Mouse (Mus musculus) forebrain, postnatal 0 days (tissue): ENCODE measurements around the gene Klf12. TPM values are rescaled to one million over a fixed set of nuclear protein-coding genes. Genes with fewer than 3 reads are reported as not detected.

Experiments
- ATAC-seq: fragments of 200-750 bp; cut with Nextera tagmentation; 2 replicates; pipeline ENCODE4 v1.8.0; 2017; ENCODE audit warnings: mild to moderate bottlenecking, moderate library complexity
- DNase-seq: peaks from one replicate; pipeline ENCODE4 v3.0.0-alpha.2; 2015
- H3K27ac ChIP-seq: fragments of 300-500 bp; sonication (generic); 2 replicates; pipeline ENCODE4 v1.5.1; 2014; ENCODE audit warnings: low read depth, mild to moderate bottlenecking, antibody characterized with exemption, low read length, moderate library complexity, mixed read lengths
- H3K27me3 ChIP-seq: fragments of 300-500 bp; sonication (generic); 2 replicates; pipeline ENCODE4 v1.6.1; 2014; ENCODE audit warnings: mild to moderate bottlenecking, low read length, mixed read lengths; ENCODE audit not compliant: insufficient read depth
- H3K36me3 ChIP-seq: fragments of 300-500 bp; sonication (generic); 2 replicates; pipeline ENCODE4 v1.6.1; 2014; ENCODE audit warnings: mild to moderate bottlenecking, moderate library complexity; ENCODE audit not compliant: insufficient read depth
- H3K4me1 ChIP-seq: fragments of 300-500 bp; sonication (generic); 2 replicates; pipeline ENCODE4 v1.6.1; 2014; ENCODE audit warnings: antibody characterized with exemption; ENCODE audit not compliant: insufficient read depth
- H3K4me2 ChIP-seq: fragments of 300-500 bp; sonication (generic); 2 replicates; pipeline ENCODE4 v1.6.1; 2014; ENCODE audit warnings: low read depth, mild to moderate bottlenecking, moderate library complexity
- H3K4me3 ChIP-seq: fragments of 300-500 bp; sonication (generic); 2 replicates; pipeline ENCODE4 v1.5.1; 2014; ENCODE audit warnings: low read depth, low read length, mixed read lengths
- H3K9ac ChIP-seq: fragments of 300-500 bp; sonication (generic); 2 replicates; pipeline ENCODE4 v1.6.1; 2014; ENCODE audit warnings: mild to moderate bottlenecking
- H3K9me3 ChIP-seq: fragments of 300-500 bp; sonication (generic); 2 replicates; pipeline ENCODE4 v1.6.1; 2016; ENCODE audit warnings: low read length
- CTCF ChIP-seq: sonication (generic); IDR thresholded peaks from 2 replicates; pipeline ENCODE4 v1.5.1; 2016; ENCODE audit warnings: antibody characterized with exemption, control low read depth, low read depth
- WGBS: fragments of 180-500 bp; shearing (Covaris S2); extraction: QIAGEN DNeasy Blood & Tissue Kit; methylation state at CpG from one replicate; pipeline ENCODE4 v1.1.7; 2014; 5-methylcytosine and 5-hydroxymethylcytosine counted together
- polyA plus RNA-seq: library from polyadenylated mRNA; unstranded; fragments of >200 nt; fragmentation: Nextera tagmentation; extraction: Ambion mirVana; gene quantifications from 2 replicates; pipeline ENCODE4 v1.2.1, GENCODE M21; 2015
- total RNA-seq: library from RNA; depleted of rRNA; stranded (reverse); fragments of >200 nt; gene quantifications from 2 replicates; pipeline ENCODE4 v1.2.3, GENCODE M21; 2014

Gene Klf12
- total and polyA plus RNA-seq, 2 experiments from 2014 or later = 24.4 to 47.9 TPM

- TF ChIP-seq CTCF = no peak
- no peaks in the 10 kb centered on the region for H3K4me1 ChIP-seq
- no peaks in the 10 kb centered on the region for H3K27me3 ChIP-seq
- peak overlapping the region; percentile 91; the same call in 1 of the 2 replicates for H3K9ac ChIP-seq
- H3K36me3 ChIP-seq = no peaks in the 10 kb centered on the region
- peak; percentile 26 for DNase-seq
- peak overlapping the region; percentile 65 for H3K4me3 ChIP-seq
- no peaks in the 10 kb centered on the region for H3K9me3 ChIP-seq
- 1% methylated on average over 7 of the region's 7 CpGs for WGBS
- H3K4me2 ChIP-seq = peak overlapping the region; percentile 98
- H3K27ac ChIP-seq = no peak overlapping the region
- no peak for ATAC-seq
Measured at GRCm38 (mm10) chr14:100282651-100283050, 1.8 kb downstream of the Klf12 start.

DNA sequence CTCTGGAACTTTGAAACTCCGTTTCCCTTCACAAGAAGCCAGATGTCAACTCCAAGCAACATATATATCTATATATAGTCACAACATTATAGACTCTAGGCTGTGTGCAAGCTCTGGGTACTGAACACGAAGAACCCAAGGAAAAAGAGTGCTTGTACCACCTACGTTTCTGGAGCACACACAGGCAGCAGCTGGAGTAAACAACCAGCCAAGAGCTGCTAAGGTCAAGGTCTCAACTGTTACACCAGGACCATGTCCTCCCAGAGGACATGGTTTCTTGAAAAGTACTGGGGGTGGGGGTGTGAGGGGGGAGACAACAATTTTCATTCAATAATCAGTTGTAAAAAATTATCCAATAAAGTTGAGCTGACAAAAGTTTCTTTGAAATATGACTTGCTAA, 2.7 kb downstream of the Klf12 start:
- ATAC-seq = no peak
- Histone ChIP-seq H3K4me2 (0 out of 2 replicates have a peak overlapping the region, but pooled peaks have one; percentile 13), H3K4me3 (no peak overlapping the region)

DNA sequence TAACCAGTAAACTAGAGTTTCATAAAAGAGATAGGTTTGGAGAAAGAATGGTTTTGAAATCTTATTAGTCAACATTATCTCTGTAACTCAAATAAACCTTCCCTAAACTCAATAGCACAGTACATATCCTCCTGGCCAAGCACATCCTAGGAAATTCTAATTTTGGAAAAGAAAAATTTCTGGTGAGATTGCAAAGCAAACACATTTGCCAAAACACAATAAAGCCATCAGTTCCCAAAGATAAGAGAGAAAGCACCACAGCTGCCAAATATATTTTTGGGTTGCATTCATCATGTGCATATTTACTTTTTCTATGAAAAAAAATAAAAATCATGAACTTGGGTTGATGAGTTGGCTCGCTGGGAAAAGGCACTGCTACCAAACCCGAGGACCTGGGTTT, 10.3 kb downstream of the Klf12 start:
- Histone ChIP-seq H3K9me3 (no peaks in the 10 kb centered on the region), H3K4me1 (no peaks in the 10 kb centered on the region), H3K27ac (no peak overlapping the region), H3K4me3 (no peak overlapping the region), H3K27me3 (no peaks in the 10 kb centered on the region), H3K4me2 (no peak overlapping the region), H3K36me3 (no peaks in the 10 kb centered on the region; the same call in 1 of the 2 replicates), H3K9ac (no peak overlapping the region)
- DNase-seq = no peak
- ATAC-seq = no peak
- WGBS = 86% methylated on average over 2 of the region's 2 CpGs
- no peak for TF ChIP-seq CTCF

More for the DNA sequence above, 2.7 kb downstream of the Klf12 start:
- WGBS = 40% methylated on average over 3 of the region's 3 CpGs
- DNase-seq = no peak
- Histone ChIP-seq H3K9me3 (no peaks in the 10 kb centered on the region), H3K9ac (no peak overlapping the region), H3K27me3 (no peaks in the 10 kb centered on the region), H3K36me3 (no peaks in the 10 kb centered on the region), H3K4me1 (no peaks in the 10 kb centered on the region), H3K27ac (no peak overlapping the region)
- TF ChIP-seq CTCF = no peak

- Histone ChIP-seq H3K4me1 (no peaks in the 10 kb centered on the region), H3K4me3 (no peak overlapping the region), H3K9me3 (no peaks in the 10 kb centered on the region), H3K4me2 (no peak overlapping the region), H3K9ac (no peak overlapping the region), H3K36me3 (no peaks in the 10 kb centered on the region), H3K27ac (no peak overlapping the region), H3K27me3 (no peaks in the 10 kb centered on the region)
- 83% methylated on average over 4 of the region's 4 CpGs for WGBS
- ATAC-seq (no peak), DNase-seq (no peak)
- no peak for TF ChIP-seq CTCF
Measured at GRCm38 (mm10) chr14:100260531-100260930, 23.9 kb downstream of the Klf12 start.

- no peaks in the 10 kb centered on the region for H3K36me3 ChIP-seq
Measured at GRCm38 (mm10) chr14:100243046-100243445, 41.4 kb downstream of the Klf12 start.

DNA sequence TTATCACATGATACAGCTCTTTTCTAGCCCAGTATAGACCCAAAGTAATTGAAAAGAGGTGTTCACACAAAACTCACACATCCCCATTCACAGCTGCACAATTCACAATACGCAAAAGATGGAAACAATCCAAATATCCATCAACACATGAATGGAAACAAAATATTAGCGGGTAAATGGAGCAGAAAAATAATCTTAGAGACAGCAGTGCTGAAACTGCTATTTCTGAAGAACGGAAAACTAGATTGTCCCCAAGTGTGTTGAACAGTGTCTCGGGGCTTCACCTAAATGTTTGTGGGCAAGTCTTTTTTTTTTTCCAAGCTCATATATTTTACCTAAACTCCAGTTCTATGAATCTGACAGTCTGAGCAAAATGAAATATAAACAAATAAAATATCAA, 44.6 kb downstream of the Klf12 start:
- no peak for TF ChIP-seq CTCF
- H3K4me2 ChIP-seq = no peak overlapping the region
- H3K9ac ChIP-seq = no peak overlapping the region
- no peaks in the 10 kb centered on the region for H3K27me3 ChIP-seq
- no peaks in the 10 kb centered on the region for H3K36me3 ChIP-seq
- no peaks in the 10 kb centered on the region for H3K9me3 ChIP-seq
- no peak overlapping the region for H3K4me3 ChIP-seq
- 53% methylated on average over 4 of the region's 4 CpGs for WGBS
- no peaks in the 10 kb centered on the region for H3K4me1 ChIP-seq
- H3K27ac ChIP-seq = no peak overlapping the region
- no peak for ATAC-seq
- no peak for DNase-seq

More at GRCm38 (mm10) chr14:100243046-100243445, 41.4 kb downstream of the Klf12 start:
- ATAC-seq (no peak), DNase-seq (no peak)
- WGBS = 81% methylated on average over 5 of the region's 5 CpGs
- Histone ChIP-seq H3K9ac (no peak overlapping the region), H3K4me1 (no peaks in the 10 kb centered on the region), H3K4me2 (no peak overlapping the region), H3K27ac (no peak overlapping the region), H3K4me3 (no peak overlapping the region), H3K27me3 (no peaks in the 10 kb centered on the region), H3K9me3 (no peaks in the 10 kb centered on the region)
- TF ChIP-seq CTCF = no peak

- Histone ChIP-seq H3K9me3 (no peaks in the 10 kb centered on the region), H3K4me2 (no peak overlapping the region), H3K36me3 (no peaks in the 10 kb centered on the region), H3K27ac (no peak overlapping the region), H3K4me1 (no peaks in the 10 kb centered on the region), H3K4me3 (no peak overlapping the region), H3K9ac (no peak overlapping the region), H3K27me3 (no peaks in the 10 kb centered on the region)
- WGBS = 80% methylated on average over 7 of the region's 7 CpGs
- DNase-seq = no peak
- no peak for ATAC-seq
- TF ChIP-seq CTCF = no peak
Measured at GRCm38 (mm10) chr14:100236757-100237156, 47.7 kb downstream of the Klf12 start.

DNA sequence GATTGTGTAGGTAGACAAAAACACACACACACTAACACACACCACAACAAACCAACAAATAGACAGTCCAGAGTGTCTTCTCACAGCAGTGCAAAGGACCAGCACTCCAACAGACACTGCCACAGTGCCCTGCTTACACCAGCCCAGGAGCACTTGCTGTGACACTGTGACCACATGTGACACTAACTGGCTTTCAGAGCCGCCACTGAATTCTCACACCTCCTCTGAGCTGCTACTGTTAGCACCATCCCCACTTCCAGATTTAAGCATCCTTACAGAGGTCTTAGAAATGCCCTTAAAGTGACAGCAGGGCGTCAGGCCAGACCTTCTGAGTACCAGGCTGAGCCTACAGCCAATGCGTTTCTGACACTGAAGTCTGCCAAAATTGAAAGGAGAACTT, 48.7 kb downstream of the Klf12 start:
- ATAC-seq = peak; percentile 61
- Histone ChIP-seq H3K9ac (no peak overlapping the region), H3K4me3 (no peak overlapping the region), H3K27ac (no peak overlapping the region), H3K27me3 (no peaks in the 10 kb centered on the region), H3K4me2 (no peak overlapping the region), H3K4me1 (no peaks in the 10 kb centered on the region), H3K36me3 (no peaks in the 10 kb centered on the region), H3K9me3 (no peaks in the 10 kb centered on the region)
- no peak for DNase-seq
- 34% methylated on average over 3 of the region's 3 CpGs for WGBS
- no peak for TF ChIP-seq CTCF
